Mouse (Mus musculus) embryonic facial prominence, embryonic 11.5 days (tissue): Measurements from ENCODE around the gene Aldh3b3. TPM values are rescaled to one million over a fixed set of nuclear protein-coding genes. Genes with fewer than 3 reads are reported as not detected.

ENCODE experiments used
- ATAC-seq: fragments of 200-750 bp; cut with Nextera tagmentation; replicated peaks from 2 replicates; pipeline ENCODE4 v1.8.0; 2017; ENCODE audit warnings: low read depth; ENCODE audit not compliant: insufficient number of reproducible peaks, low FRiP score, low TSS enrichment
- DNase-seq: peaks from one replicate; pipeline ENCODE4 v3.0.0-alpha.2; 2015; ENCODE audit warnings: low spot score
- H3K27ac ChIP-seq: fragments of 300-500 bp; sonication (generic); replicated peaks from 2 replicates; pipeline ENCODE4 v1.5.1; 2014; ENCODE audit warnings: mild to moderate bottlenecking, low read depth, low read length, control low read depth
- H3K27me3 ChIP-seq: fragments of 300-500 bp; sonication (generic); 2 replicates; pipeline ENCODE4 v1.6.1; 2014; ENCODE audit warnings: mild to moderate bottlenecking, low read length, moderate library complexity, mixed read lengths; ENCODE audit not compliant: control insufficient read depth, insufficient read depth
- H3K36me3 ChIP-seq: fragments of 300-500 bp; sonication (generic); replicated peaks from 2 replicates; pipeline ENCODE4 v1.6.1; 2014; ENCODE audit warnings: low read depth, mild to moderate bottlenecking, low read length, moderate library complexity, mixed read lengths; ENCODE audit not compliant: control insufficient read depth, insufficient read depth
- H3K4me1 ChIP-seq: fragments of 300-500 bp; sonication (generic); 2 replicates; pipeline ENCODE4 v1.6.1; 2014; ENCODE audit warnings: low read length, mixed read lengths; ENCODE audit not compliant: control insufficient read depth, insufficient read depth
- H3K4me2 ChIP-seq: fragments of 300-500 bp; sonication (generic); 2 replicates; pipeline ENCODE4 v1.6.1; 2014; ENCODE audit warnings: low read depth, mild to moderate bottlenecking, control low read depth, low read length, moderate library complexity
- H3K4me3 ChIP-seq: fragments of 300-500 bp; sonication (generic); 2 replicates; pipeline ENCODE4 v1.5.1; 2014; ENCODE audit warnings: low read depth, low read length, control low read depth
- H3K9ac ChIP-seq: fragments of 300-500 bp; sonication (generic); replicated peaks from 2 replicates; pipeline ENCODE4 v1.6.1; 2014; ENCODE audit warnings: mild to moderate bottlenecking, control low read depth, low read length
- H3K9me3 ChIP-seq: fragments of 300-500 bp; sonication (generic); replicated peaks from 2 replicates; pipeline ENCODE4 v1.6.1; 2016; ENCODE audit warnings: mild to moderate bottlenecking, low read length, inconsistent platforms, mixed read lengths; ENCODE audit not compliant: control insufficient read depth
- WGBS: fragments of 180-500 bp; shearing (Covaris S2); extraction: QIAGEN DNeasy Blood & Tissue Kit; methylation state at CpG from one replicate; pipeline ENCODE4 v1.1.7; 2014; 5-methylcytosine and 5-hydroxymethylcytosine counted together
- polyA plus RNA-seq: library from polyadenylated mRNA; unstranded; fragments of >200 nt; fragmentation: Nextera tagmentation; extraction: Ambion mirVana; gene quantifications from 2 replicates; pipeline ENCODE4 v1.2.1, GENCODE M21; 2014

Aldh3b3 gene
- polyA plus RNA-seq, 1 experiment from 2014 or later, result not detected

GRCm38 (mm10) chr19:4000949-4001525 is 42.6 kb downstream of the Aldh3b3 start:
- H3K27me3 ChIP-seq, result no peaks in the 10 kb centered on the region
- peak overlapping the region; percentile 95 for H3K27ac ChIP-seq
- 19% methylated on average over 17 of the region's 17 CpGs for WGBS
- no peaks in the 10 kb centered on the region for H3K9me3 ChIP-seq
- peak; percentile 37 for DNase-seq
- H3K4me3 ChIP-seq, result peak overlapping the region; percentile 78
- H3K4me2 ChIP-seq, result peak overlapping the region; percentile 92
- H3K36me3 ChIP-seq, result peaks cover 3% of the 10 kb centered on the region; the same call in 1 of the 2 replicates
- peak overlapping the region; percentile 93 for H3K9ac ChIP-seq
- peak; percentile 24 for ATAC-seq
- H3K4me1 ChIP-seq, result peaks cover 4% of the 10 kb centered on the region; the same call in 1 of the 2 replicates

- H3K9ac ChIP-seq, result no peak overlapping the region; the same call in 1 of the 2 replicates
- no peak overlapping the region for H3K4me3 ChIP-seq
- ATAC-seq (no peak), DNase-seq (no peak)
- no peak overlapping the region for H3K4me2 ChIP-seq
- no peak overlapping the region for H3K27ac ChIP-seq
- peaks cover 6% of the 10 kb centered on the region; the same call in 1 of the 2 replicates for H3K36me3 ChIP-seq
- no peaks in the 10 kb centered on the region for H3K27me3 ChIP-seq
- H3K9me3 ChIP-seq, result no peaks in the 10 kb centered on the region
- 87% methylated on average over 5 of the region's 5 CpGs for WGBS
- peaks cover 4% of the 10 kb centered on the region; the same call in 1 of the 2 replicates for H3K4me1 ChIP-seq
Measured at GRCm38 (mm10) chr19:4001752-4002151, 43.3 kb downstream of the Aldh3b3 start.

- Histone ChIP-seq H3K9me3 (no peaks in the 10 kb centered on the region), H3K9ac (no peak within 1 kb of the TSS), H3K27ac (no peak within 1 kb of the TSS), H3K36me3 (peaks cover 6% of the 10 kb centered on the region), H3K4me3 (no peak within 1 kb of the TSS), H3K4me2 (no peak within 1 kb of the TSS), H3K4me1 (peaks cover 4% of the 10 kb centered on the region; the same call in 1 of the 2 replicates), H3K27me3 (no peaks in the 10 kb centered on the region)
- 94% methylated on average over 1 of the region's 1 CpGs for WGBS
- ATAC-seq (no peak), DNase-seq (no peak)
Measured at GRCm38 (mm10) chr19:4003112-4003511, 44.7 kb downstream of the Aldh3b3 start, which contains the start of gene Doc2g. Gene Doc2g (plus strand): TSS chr19:4003313.

- Histone ChIP-seq H3K27ac (no peak overlapping the region), H3K4me1 (peaks cover 4% of the 10 kb centered on the region; the same call in 1 of the 2 replicates), H3K27me3 (no peaks in the 10 kb centered on the region), H3K9me3 (no peaks in the 10 kb centered on the region), H3K4me3 (no peak overlapping the region), H3K9ac (no peak overlapping the region), H3K4me2 (no peak overlapping the region), H3K36me3 (peaks cover 6% of the 10 kb centered on the region)
- no peak for DNase-seq
- no peak for ATAC-seq
- WGBS, result 79% methylated on average over 11 of the region's 12 CpGs
Measured at GRCm38 (mm10) chr19:4003641-4004040, 45.2 kb downstream of the Aldh3b3 start.

GRCm38 (mm10) chr19:4004331-4004730 is 45.9 kb downstream of the Aldh3b3 start:
- no peak for DNase-seq
- Histone ChIP-seq H3K27ac (no peak overlapping the region), H3K27me3 (no peaks in the 10 kb centered on the region), H3K4me1 (peaks cover 4% of the 10 kb centered on the region; the same call in 1 of the 2 replicates), H3K4me2 (no peak overlapping the region), H3K36me3 (peaks cover 6% of the 10 kb centered on the region), H3K9me3 (no peaks in the 10 kb centered on the region), H3K4me3 (no peak overlapping the region), H3K9ac (no peak overlapping the region)
- 88% methylated on average over 15 of the region's 15 CpGs for WGBS
- no peak for ATAC-seq

- ATAC-seq (no peak), DNase-seq (no peak)
- no peaks in the 10 kb centered on the region for H3K27me3 ChIP-seq
- H3K27ac ChIP-seq, result no peak overlapping the region
- no peak overlapping the region for H3K4me2 ChIP-seq
- no peak overlapping the region for H3K4me3 ChIP-seq
- no peaks in the 10 kb centered on the region for H3K9me3 ChIP-seq
- H3K36me3 ChIP-seq, result peaks cover 10% of the 10 kb centered on the region
- peaks cover 4% of the 10 kb centered on the region; the same call in 1 of the 2 replicates for H3K4me1 ChIP-seq
- WGBS, result 82% methylated on average over 9 of the region's 9 CpGs
- no peak overlapping the region for H3K9ac ChIP-seq
Measured at GRCm38 (mm10) chr19:4005091-4005490, 46.6 kb downstream of the Aldh3b3 start.

- DNase-seq (no peak), ATAC-seq (no peak)
- Histone ChIP-seq H3K9ac (no peak overlapping the region), H3K27me3 (no peaks in the 10 kb centered on the region), H3K9me3 (no peaks in the 10 kb centered on the region), H3K4me2 (no peak overlapping the region), H3K4me1 (peaks cover 3% of the 10 kb centered on the region; the same call in 1 of the 2 replicates), H3K27ac (no peak overlapping the region), H3K36me3 (peaks cover 10% of the 10 kb centered on the region), H3K4me3 (no peak overlapping the region)
- 90% methylated on average over 8 of the region's 8 CpGs for whole genome bisulfite sequencing
Measured at GRCm38 (mm10) chr19:4005971-4006370, 47.5 kb downstream of the Aldh3b3 start.

GRCm38 (mm10) chr19:4011086-4011485 is 52.6 kb downstream of the Aldh3b3 start:
- H3K27me3 ChIP-seq, result no peaks in the 10 kb centered on the region
- H3K36me3 ChIP-seq, result peaks cover 6% of the 10 kb centered on the region
- H3K9me3 ChIP-seq, result no peaks in the 10 kb centered on the region
- H3K27ac ChIP-seq, result no peak overlapping the region
- no peak overlapping the region for H3K4me2 ChIP-seq
- no peak overlapping the region for H3K9ac ChIP-seq
- DNase-seq (no peak), ATAC-seq (no peak)
- H3K4me1 ChIP-seq, result no peaks in the 10 kb centered on the region; the same call in 1 of the 2 replicates
- 94% methylated on average over 5 of the region's 5 CpGs for WGBS
- H3K4me3 ChIP-seq, result no peak overlapping the region
